Mouse (Mus musculus) hindbrain, embryonic 15.5 days (tissue): ENCODE results near the gene Plcg1. TPM values are rescaled to one million over a fixed set of nuclear protein-coding genes. Genes with fewer than 3 reads are reported as not detected.

ENCODE experiments used
- ATAC-seq: fragments of 200-750 bp; cut with Nextera tagmentation; 2 replicates; pipeline ENCODE4 v1.8.0; 2017; ENCODE audit warnings: low read depth, moderate number of reproducible peaks, moderate TSS enrichment; ENCODE audit not compliant: low FRiP score
- H3K27ac ChIP-seq: fragments of 300-500 bp; sonication (generic); replicated peaks from 2 replicates; pipeline ENCODE4 v1.5.1; 2015; ENCODE audit warnings: mild to moderate bottlenecking, inconsistent platforms
- H3K27me3 ChIP-seq: fragments of 300-500 bp; sonication (generic); 2 replicates; pipeline ENCODE4 v1.6.1; 2015; ENCODE audit warnings: control low read depth, inconsistent platforms
- H3K36me3 ChIP-seq: fragments of 300-500 bp; sonication (generic); 2 replicates; pipeline ENCODE4 v1.6.1; 2015; ENCODE audit warnings: control low read depth, inconsistent platforms
- H3K4me1 ChIP-seq: fragments of 300-500 bp; sonication (generic); replicated peaks from 2 replicates; pipeline ENCODE4 v1.6.1; 2015; ENCODE audit warnings: control low read depth, inconsistent platforms
- H3K4me2 ChIP-seq: fragments of 300-500 bp; sonication (generic); 2 replicates; pipeline ENCODE4 v1.6.1; 2015; ENCODE audit warnings: moderate library complexity, mild to moderate bottlenecking, inconsistent platforms
- H3K4me3 ChIP-seq: fragments of 300-500 bp; sonication (generic); 2 replicates; pipeline ENCODE4 v1.5.1; 2015; ENCODE audit warnings: mild to moderate bottlenecking, inconsistent platforms
- H3K9ac ChIP-seq: fragments of 300-500 bp; sonication (generic); 2 replicates; pipeline ENCODE4 v1.6.1; 2015; ENCODE audit warnings: inconsistent platforms
- H3K9me3 ChIP-seq: fragments of 300-500 bp; sonication (generic); 2 replicates; pipeline ENCODE4 v1.6.1; 2016; ENCODE audit warnings: control low read depth, inconsistent platforms
- WGBS: fragments of 180-500 bp; shearing (Covaris S2); methylation state at CpG from one replicate; pipeline ENCODE4 v1.1.7; 2015; 5-methylcytosine and 5-hydroxymethylcytosine counted together
- polyA plus RNA-seq: library from polyadenylated mRNA; unstranded; fragments of >200 nt; fragmentation: Nextera tagmentation; extraction: Ambion mirVana; gene quantifications from 2 replicates; pipeline ENCODE4 v1.2.1, GENCODE M21; 2015

The Plcg1 gene
- 55.1 and 56.5 TPM in 2 replicates for polyA plus RNA-seq

GRCm38 (mm10) chr2:160731117-160731838 is at the start of gene Plcg1:
Gene Plcg1, plus strand, starts transcription at chr2:160731300.
- ATAC-seq, result peak; percentile 95
- H3K4me1 ChIP-seq, result peaks cover 52% of the 10 kb centered on the region
- peak within 1 kb of the TSS; percentile 86 for H3K4me3 ChIP-seq

GRCm38 (mm10) chr2:160700271-160700670 is 30.8 kb upstream of the Plcg1 start:
- Histone ChIP-seq H3K4me1 (no peaks in the 10 kb centered on the region), H3K4me3 (no peak overlapping the region), H3K36me3 (peaks cover 51% of the 10 kb centered on the region), H3K27ac (no peak overlapping the region), H3K9me3 (no peaks in the 10 kb centered on the region), H3K9ac (no peak overlapping the region), H3K27me3 (no peaks in the 10 kb centered on the region), H3K4me2 (no peak overlapping the region)
- 77% methylated on average over 5 of the region's 5 CpGs for WGBS
- no peak for ATAC-seq

More at GRCm38 (mm10) chr2:160731117-160731838, at the start of gene Plcg1:
- Histone ChIP-seq H3K27me3 (no peaks in the 10 kb centered on the region), H3K27ac (peak within 1 kb of the TSS; percentile 98), H3K9me3 (no peaks in the 10 kb centered on the region), H3K36me3 (no peaks in the 10 kb centered on the region), H3K4me2 (peak within 1 kb of the TSS; percentile 83), H3K9ac (peak within 1 kb of the TSS; percentile 100)
- under 1% methylated on average over 73 of the region's 99 CpGs for WGBS

- Histone ChIP-seq H3K27ac (no peak overlapping the region), H3K9ac (no peak overlapping the region), H3K4me2 (no peak overlapping the region), H3K36me3 (peaks cover 60% of the 10 kb centered on the region), H3K4me3 (no peak overlapping the region), H3K4me1 (no peaks in the 10 kb centered on the region), H3K9me3 (no peaks in the 10 kb centered on the region), H3K27me3 (no peaks in the 10 kb centered on the region)
- 84% methylated on average over 3 of the region's 3 CpGs for WGBS
- ATAC-seq, result no peak
These were observed 29.5 kb upstream of the Plcg1 start for GRCm38 (mm10) chr2:160701603-160702002.

GRCm38 (mm10) chr2:160702824-160703223 is 28.3 kb upstream of the Plcg1 start:
- ATAC-seq, result no peak
- Histone ChIP-seq H3K4me3 (no peak overlapping the region), H3K36me3 (peaks cover 62% of the 10 kb centered on the region), H3K9ac (no peak overlapping the region), H3K4me1 (no peaks in the 10 kb centered on the region), H3K27ac (no peak overlapping the region), H3K4me2 (no peak overlapping the region), H3K9me3 (no peaks in the 10 kb centered on the region), H3K27me3 (no peaks in the 10 kb centered on the region)

GRCm38 (mm10) chr2:160707673-160708072 is 23.4 kb upstream of the Plcg1 start:
- Histone ChIP-seq H3K4me3 (no peak overlapping the region), H3K27ac (no peak overlapping the region), H3K36me3 (peaks cover 63% of the 10 kb centered on the region), H3K4me1 (no peaks in the 10 kb centered on the region), H3K27me3 (no peaks in the 10 kb centered on the region), H3K9ac (no peak overlapping the region), H3K9me3 (no peaks in the 10 kb centered on the region), H3K4me2 (no peak overlapping the region)
- 85% methylated on average over 3 of the region's 3 CpGs for WGBS
- ATAC-seq, result no peak

DNA sequence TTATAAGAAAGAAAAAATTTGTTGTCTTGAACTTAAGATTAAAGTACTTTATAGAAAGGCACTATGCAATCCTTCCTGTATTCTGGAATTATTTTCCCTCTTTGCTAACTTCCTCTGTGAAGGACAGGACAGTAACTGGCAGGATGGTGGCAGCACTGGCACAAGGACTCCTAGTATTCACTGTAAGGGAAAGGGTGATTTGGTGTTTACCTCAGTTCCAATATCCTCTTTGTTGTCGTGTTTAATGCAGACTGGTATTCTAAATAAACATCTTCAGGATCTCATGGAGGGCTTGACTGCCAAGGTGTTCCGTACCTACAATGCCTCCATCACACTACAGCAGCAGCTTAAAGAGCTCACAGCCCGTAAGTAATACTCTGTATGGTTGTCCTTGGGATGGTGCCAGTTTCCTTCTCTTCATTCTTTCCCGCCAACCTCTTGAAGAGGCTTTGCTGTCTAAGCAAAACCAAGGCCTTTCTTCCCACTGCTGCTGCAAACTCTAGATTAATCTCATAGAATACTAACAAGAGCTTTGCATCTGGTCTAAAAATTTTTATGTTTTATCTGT is 15.6 kb upstream of the Plcg1 start:
- 61% methylated on average over 4 of the region's 4 CpGs for WGBS
- Histone ChIP-seq H3K36me3 (peaks cover 78% of the 10 kb centered on the region), H3K4me1 (no peaks in the 10 kb centered on the region), H3K27ac (no peak overlapping the region), H3K9me3 (no peaks in the 10 kb centered on the region), H3K27me3 (no peaks in the 10 kb centered on the region), H3K4me2 (no peak overlapping the region), H3K4me3 (no peak overlapping the region), H3K9ac (no peak overlapping the region)
- ATAC-seq, result no peak

GRCm38 (mm10) chr2:160717269-160717668 is 13.8 kb upstream of the Plcg1 start:
- no peaks in the 10 kb centered on the region for H3K4me1 ChIP-seq
- H3K9me3 ChIP-seq, result no peaks in the 10 kb centered on the region
- 80% methylated on average over 5 of the region's 5 CpGs for WGBS
- H3K4me2 ChIP-seq, result no peak overlapping the region
- no peak overlapping the region for H3K27ac ChIP-seq
- peaks cover 85% of the 10 kb centered on the region for H3K36me3 ChIP-seq
- no peak overlapping the region for H3K4me3 ChIP-seq
- H3K27me3 ChIP-seq, result no peaks in the 10 kb centered on the region
- no peak overlapping the region for H3K9ac ChIP-seq
- no peak for ATAC-seq

DNA sequence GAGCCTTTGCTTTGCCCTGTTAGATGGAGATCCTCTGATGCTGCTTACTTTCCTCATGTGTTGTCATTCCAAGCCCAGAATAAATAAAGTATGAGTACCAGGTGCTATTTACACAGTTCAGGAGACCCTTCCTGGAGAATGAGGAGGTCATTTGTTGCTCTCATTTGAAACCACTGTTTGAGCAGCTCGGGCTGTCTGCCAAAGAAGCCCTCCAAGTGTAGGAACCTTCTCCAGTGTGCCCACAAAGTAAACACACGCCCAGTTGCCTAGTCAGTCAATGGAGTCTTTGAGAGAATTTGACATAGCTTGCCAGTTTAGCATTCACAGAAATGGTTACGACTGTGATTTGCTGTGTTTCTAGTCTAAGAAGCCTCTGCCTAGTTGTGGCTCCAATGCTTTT is 12.3 kb upstream of the Plcg1 start:
- no peaks in the 10 kb centered on the region for H3K4me1 ChIP-seq
- H3K4me2 ChIP-seq, result no peak overlapping the region
- no peak overlapping the region for H3K27ac ChIP-seq
- H3K9ac ChIP-seq, result no peak overlapping the region
- H3K27me3 ChIP-seq, result no peaks in the 10 kb centered on the region
- no peak overlapping the region for H3K4me3 ChIP-seq
- ATAC-seq, result peak; percentile 27; the same call in 1 of the 2 replicates
- peaks cover 86% of the 10 kb centered on the region for H3K36me3 ChIP-seq
- WGBS, result 74% methylated on average over 3 of the region's 3 CpGs
- no peaks in the 10 kb centered on the region for H3K9me3 ChIP-seq

- H3K4me2 ChIP-seq, result no peak overlapping the region
These were observed 8.4 kb upstream of the Plcg1 start for GRCm38 (mm10) chr2:160722714-160723113.

DNA sequence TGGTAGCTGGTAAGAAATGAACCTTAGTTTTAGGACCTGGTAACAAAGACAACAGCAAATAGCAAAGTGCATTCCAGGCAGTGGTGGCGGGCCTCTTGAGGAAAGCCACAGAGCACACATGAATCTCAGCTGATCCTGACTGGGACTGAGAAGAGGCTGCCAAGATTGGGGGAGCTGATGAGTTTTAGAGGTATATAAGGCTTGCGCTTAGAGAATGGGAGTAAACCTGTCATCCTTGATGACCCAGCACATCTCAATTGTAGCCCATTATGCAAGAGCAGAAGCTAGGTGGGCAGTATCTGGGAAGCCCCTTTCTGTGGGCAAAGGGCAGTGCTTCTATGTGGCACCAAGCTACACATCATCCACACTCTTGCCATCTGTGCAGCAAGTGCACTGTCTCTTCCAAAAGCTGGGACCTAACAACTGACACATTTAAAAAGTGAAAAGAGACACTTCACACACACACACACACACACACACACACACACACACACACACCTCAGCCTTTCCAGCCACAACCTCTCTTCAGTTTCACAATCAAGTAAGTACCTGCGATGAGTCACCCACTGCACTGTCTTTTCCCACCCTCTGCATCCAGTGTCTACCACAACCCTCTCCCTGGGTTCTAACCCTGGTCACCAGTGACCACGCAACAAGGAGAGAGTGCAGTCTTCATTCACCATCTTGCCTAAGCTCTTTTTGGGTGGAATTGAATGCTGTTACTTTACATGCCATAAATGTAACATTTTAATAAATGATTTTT is 7.3 kb upstream of the Plcg1 start:
- ATAC-seq, result no peak
- Histone ChIP-seq H3K4me3 (no peak overlapping the region), H3K4me1 (no peaks in the 10 kb centered on the region), H3K27ac (no peak overlapping the region), H3K36me3 (peaks cover 52% of the 10 kb centered on the region), H3K9me3 (no peaks in the 10 kb centered on the region), H3K4me2 (no peak overlapping the region), H3K27me3 (no peaks in the 10 kb centered on the region), H3K9ac (no peak overlapping the region)
- WGBS, result 96% methylated on average over 4 of the region's 4 CpGs

More at GRCm38 (mm10) chr2:160722714-160723113, 8.4 kb upstream of the Plcg1 start:
- Histone ChIP-seq H3K4me3 (no peak overlapping the region), H3K4me1 (no peaks in the 10 kb centered on the region), H3K27me3 (no peaks in the 10 kb centered on the region), H3K9me3 (no peaks in the 10 kb centered on the region), H3K36me3 (peaks cover 61% of the 10 kb centered on the region), H3K27ac (no peak overlapping the region), H3K9ac (no peak overlapping the region)
- no peak for ATAC-seq
- WGBS, result 87% methylated on average over 4 of the region's 4 CpGs

- Histone ChIP-seq H3K9me3 (no peaks in the 10 kb centered on the region), H3K4me1 (no peaks in the 10 kb centered on the region), H3K9ac (no peak overlapping the region), H3K27ac (no peak overlapping the region), H3K4me2 (no peak overlapping the region), H3K4me3 (no peak overlapping the region), H3K36me3 (peaks cover 45% of the 10 kb centered on the region), H3K27me3 (no peaks in the 10 kb centered on the region)
- no peak for ATAC-seq
- 94% methylated on average over 5 of the region's 5 CpGs for WGBS
These were observed 6.6 kb upstream of the Plcg1 start for GRCm38 (mm10) chr2:160724536-160724935.
